Mouse (Mus musculus): ENCODE data around the gene Slc41a2. TPM values are rescaled to one million over a fixed set of nuclear protein-coding genes. Genes with fewer than 3 reads are reported as not detected.

Gene Slc41a2
- polyA plus RNA-seq, 1 experiment from 2014 or later: 0.27 TPM

- H3K9me3 ChIP-seq: no peaks in the 10 kb centered on the region
- H3K27me3 ChIP-seq (replicated peaks; ENCODE audit: low read depth, poor library complexity, severe bottlenecking): no peaks in the 10 kb centered on the region
- H3K4me3 ChIP-seq: no peak overlapping the region
- H3K4me1 ChIP-seq: peaks cover 19% of the 10 kb centered on the region
- no peak for DNase-seq (ENCODE audit: low spot score)
- no peak overlapping the region for H3K27ac ChIP-seq (replicated peaks)
- no peaks in the 10 kb centered on the region for H3K36me3 ChIP-seq (replicated peaks)
- 76% methylated on average over 3 of the region's 3 CpGs for WGBS
Measured at GRCm38 (mm10) chr10:83324871-83325270, 12.8 kb downstream of the Slc41a2 start.

- H3K27me3 ChIP-seq (replicated peaks; ENCODE audit: low read depth, poor library complexity, severe bottlenecking): no peaks in the 10 kb centered on the region
- H3K9me3 ChIP-seq: no peaks in the 10 kb centered on the region
- 0 out of 2 replicates have a peak, but pooled peaks cover 3% of the 10 kb centered on the region for H3K4me1 ChIP-seq
- DNase-seq (ENCODE audit: low spot score): no peak
- 49% methylated on average over 7 of the region's 7 CpGs for WGBS
- H3K27ac ChIP-seq (replicated peaks): no peak overlapping the region
- H3K36me3 ChIP-seq (replicated peaks): no peaks in the 10 kb centered on the region
- no peak overlapping the region for H3K4me3 ChIP-seq
Measured at GRCm38 (mm10) chr10:83322551-83323100, 15.1 kb downstream of the Slc41a2 start.

- 66% methylated on average over 6 of the region's 6 CpGs for WGBS
- Histone ChIP-seq H3K27ac (replicated peaks) (no peak overlapping the region), H3K27me3 (replicated peaks; ENCODE audit: low read depth, poor library complexity, severe bottlenecking) (no peaks in the 10 kb centered on the region), H3K9me3 (no peaks in the 10 kb centered on the region), H3K4me1 (0 out of 2 replicates have a peak, but pooled peaks cover 3% of the 10 kb centered on the region), H3K36me3 (replicated peaks) (no peaks in the 10 kb centered on the region), H3K4me3 (no peak overlapping the region)
- DNase-seq (ENCODE audit: low spot score): no peak
Measured at GRCm38 (mm10) chr10:83321528-83321927, 16.2 kb downstream of the Slc41a2 start.

GRCm38 (mm10) chr10:83320870-83321269 is 16.8 kb downstream of the Slc41a2 start:
- 92% methylated on average over 7 of the region's 7 CpGs for WGBS
- 0 out of 2 replicates have a peak, but pooled peaks cover 3% of the 10 kb centered on the region for H3K4me1 ChIP-seq

GRCm38 (mm10) chr10:83320396-83320795 is 17.3 kb downstream of the Slc41a2 start:
- Histone ChIP-seq H3K9me3 (no peaks in the 10 kb centered on the region), H3K36me3 (replicated peaks) (no peaks in the 10 kb centered on the region), H3K4me3 (no peak overlapping the region), H3K4me1 (0 out of 2 replicates have a peak, but pooled peaks cover 3% of the 10 kb centered on the region), H3K27ac (replicated peaks) (no peak overlapping the region), H3K27me3 (replicated peaks; ENCODE audit: low read depth, poor library complexity, severe bottlenecking) (no peaks in the 10 kb centered on the region)
- WGBS: 80% methylated on average over 6 of the region's 6 CpGs
- no peak for DNase-seq (ENCODE audit: low spot score)

More at GRCm38 (mm10) chr10:83320870-83321269, 16.8 kb downstream of the Slc41a2 start:
- Histone ChIP-seq H3K4me3 (no peak overlapping the region), H3K36me3 (replicated peaks) (no peaks in the 10 kb centered on the region), H3K9me3 (no peaks in the 10 kb centered on the region), H3K27ac (replicated peaks) (no peak overlapping the region), H3K27me3 (replicated peaks; ENCODE audit: low read depth, poor library complexity, severe bottlenecking) (no peaks in the 10 kb centered on the region)
- DNase-seq (ENCODE audit: low spot score): no peak

- no peak overlapping the region for H3K4me3 ChIP-seq
- H3K27me3 ChIP-seq (replicated peaks; ENCODE audit: low read depth, poor library complexity, severe bottlenecking): no peaks in the 10 kb centered on the region
- DNase-seq (ENCODE audit: low spot score): no peak
- H3K9me3 ChIP-seq: no peaks in the 10 kb centered on the region
- no peaks in the 10 kb centered on the region for H3K4me1 ChIP-seq
- WGBS: 86% methylated on average over 5 of the region's 5 CpGs
- H3K36me3 ChIP-seq (replicated peaks): no peaks in the 10 kb centered on the region
- H3K27ac ChIP-seq (replicated peaks): no peak overlapping the region
Measured at GRCm38 (mm10) chr10:83313033-83313432, 24.6 kb downstream of the Slc41a2 start.

GRCm38 (mm10) chr10:83310356-83310755 is 27.3 kb downstream of the Slc41a2 start:
- DNase-seq (ENCODE audit: low spot score): no peak
- H3K4me1 ChIP-seq: no peaks in the 10 kb centered on the region
- H3K36me3 ChIP-seq (replicated peaks): no peaks in the 10 kb centered on the region
- WGBS: 90% methylated on average over 7 of the region's 7 CpGs
- H3K27ac ChIP-seq (replicated peaks): no peak overlapping the region
- no peaks in the 10 kb centered on the region for H3K9me3 ChIP-seq
- H3K27me3 ChIP-seq (replicated peaks; ENCODE audit: low read depth, poor library complexity, severe bottlenecking): no peaks in the 10 kb centered on the region
- H3K4me3 ChIP-seq: no peak overlapping the region

- Histone ChIP-seq H3K4me3 (no peak overlapping the region), H3K27me3 (replicated peaks; ENCODE audit: low read depth, poor library complexity, severe bottlenecking) (peaks cover 6% of the 10 kb centered on the region), H3K9me3 (no peaks in the 10 kb centered on the region), H3K4me1 (peaks cover 3% of the 10 kb centered on the region; the same call in 1 of the 2 replicates), H3K27ac (replicated peaks) (no peak overlapping the region), H3K36me3 (replicated peaks) (no peaks in the 10 kb centered on the region)
- 63% methylated on average over 4 of the region's 4 CpGs for WGBS
- DNase-seq (ENCODE audit: low spot score): no peak
Measured at GRCm38 (mm10) chr10:83301687-83302086, 36.0 kb downstream of the Slc41a2 start.

- 85% methylated on average over 3 of the region's 3 CpGs for WGBS
- Histone ChIP-seq H3K4me1 (peaks cover 3% of the 10 kb centered on the region; the same call in 1 of the 2 replicates), H3K36me3 (replicated peaks) (no peaks in the 10 kb centered on the region), H3K4me3 (no peak overlapping the region), H3K9me3 (no peaks in the 10 kb centered on the region), H3K27ac (replicated peaks) (no peak overlapping the region), H3K27me3 (replicated peaks; ENCODE audit: low read depth, poor library complexity, severe bottlenecking) (peaks cover 12% of the 10 kb centered on the region)
- no peak for DNase-seq (ENCODE audit: low spot score)
Measured at GRCm38 (mm10) chr10:83301054-83301453, 36.6 kb downstream of the Slc41a2 start.

- H3K27me3 ChIP-seq (replicated peaks; ENCODE audit: low read depth, poor library complexity, severe bottlenecking): peaks cover 45% of the 10 kb centered on the region
- H3K4me1 ChIP-seq: peaks cover 7% of the 10 kb centered on the region; the same call in 1 of the 2 replicates
Measured at GRCm38 (mm10) chr10:83297017-83297416, 40.7 kb downstream of the Slc41a2 start.

GRCm38 (mm10) chr10:83294746-83295145 is 42.9 kb downstream of the Slc41a2 start:
- peak; percentile 24 for DNase-seq (ENCODE audit: low spot score)
- peaks cover 58% of the 10 kb centered on the region for H3K27me3 ChIP-seq (replicated peaks; ENCODE audit: low read depth, poor library complexity, severe bottlenecking)
- no peaks in the 10 kb centered on the region for H3K9me3 ChIP-seq
- H3K4me3 ChIP-seq: no peak overlapping the region
- H3K36me3 ChIP-seq (replicated peaks): no peaks in the 10 kb centered on the region
- H3K27ac ChIP-seq (replicated peaks): no peak overlapping the region
- 33% methylated on average over 9 of the region's 9 CpGs for WGBS
- H3K4me1 ChIP-seq: peaks cover 3% of the 10 kb centered on the region; the same call in 1 of the 2 replicates

More at GRCm38 (mm10) chr10:83297017-83297416, 40.7 kb downstream of the Slc41a2 start:
- Histone ChIP-seq H3K36me3 (replicated peaks) (no peaks in the 10 kb centered on the region), H3K4me3 (no peak overlapping the region), H3K9me3 (no peaks in the 10 kb centered on the region), H3K27ac (replicated peaks) (no peak overlapping the region)
- no peak for DNase-seq (ENCODE audit: low spot score)
- WGBS: 85% methylated on average over 4 of the region's 4 CpGs

GRCm38 (mm10) chr10:83293352-83293751 is 44.3 kb downstream of the Slc41a2 start:
- peaks cover 61% of the 10 kb centered on the region for H3K27me3 ChIP-seq (replicated peaks; ENCODE audit: low read depth, poor library complexity, severe bottlenecking)
- no peak overlapping the region for H3K4me3 ChIP-seq
- 83% methylated on average over 9 of the region's 9 CpGs for WGBS
- H3K9me3 ChIP-seq: no peaks in the 10 kb centered on the region
- H3K36me3 ChIP-seq (replicated peaks): no peaks in the 10 kb centered on the region
- no peak for DNase-seq (ENCODE audit: low spot score)
- H3K4me1 ChIP-seq: peaks cover 3% of the 10 kb centered on the region; the same call in 1 of the 2 replicates
- no peak overlapping the region for H3K27ac ChIP-seq (replicated peaks)

- Histone ChIP-seq H3K27ac (replicated peaks) (no peak overlapping the region), H3K4me1 (peaks cover 3% of the 10 kb centered on the region; the same call in 1 of the 2 replicates), H3K27me3 (replicated peaks; ENCODE audit: low read depth, poor library complexity, severe bottlenecking) (peaks cover 56% of the 10 kb centered on the region), H3K4me3 (no peak overlapping the region), H3K36me3 (replicated peaks) (no peaks in the 10 kb centered on the region), H3K9me3 (no peaks in the 10 kb centered on the region)
- 93% methylated on average over 11 of the region's 11 CpGs for WGBS
- DNase-seq (ENCODE audit: low spot score): no peak
Measured at GRCm38 (mm10) chr10:83291731-83292130, 46.0 kb downstream of the Slc41a2 start.
